Mouse (Mus musculus): ENCODE measurements around the gene Vmn2r8. TPM values are rescaled to one million over a fixed set of nuclear protein-coding genes. Genes with fewer than 3 reads are reported as not detected.
"Not testable (repeated sequence)": the region's sequence is repeated elsewhere in the genome, so short reads cannot be mapped to it uniquely, and the experiment has no call there.

Gene Vmn2r8
- polyA plus RNA-seq, 2 experiments = not detected

DNA sequence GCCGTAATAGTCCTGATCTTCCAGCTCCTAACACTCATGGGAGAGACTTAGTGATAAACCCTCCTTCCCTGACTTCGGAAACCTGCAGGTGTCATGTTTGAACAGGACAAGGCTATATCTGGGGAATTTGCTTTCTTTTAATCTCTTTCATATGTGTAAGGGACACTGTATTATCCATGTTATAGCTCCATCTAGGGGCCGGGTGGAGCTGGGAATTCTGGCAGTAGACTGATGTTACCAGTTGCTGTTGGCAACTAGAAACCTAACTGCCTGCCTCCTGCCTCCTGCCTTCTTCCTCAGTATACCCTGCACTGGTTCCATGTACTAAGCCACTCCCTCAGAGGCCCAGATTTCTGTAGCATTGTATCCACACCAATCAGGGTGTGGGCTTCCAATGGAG, 50.3 kb downstream of the Vmn2r8 start:
- DNase-seq (ENCODE audit: low read depth in 3 of 3, low spot score in 3 of 3) (no peak), ATAC-seq (ENCODE audit: insufficient read depth) (peak; percentile 41; the same call in 1 of the 2 replicates)
- Histone ChIP-seq H3K9ac (replicated peaks) (no peak overlapping the region), H3K27ac (no peak overlapping the region), H3K4me1 (replicated peaks; ENCODE audit: control insufficient read depth in 2 of 2, insufficient read depth in 2 of 2, low read length in 1 of 2) (no peaks in the 10 kb centered on the region), H3K36me3 (replicated peaks; ENCODE audit: control insufficient read depth, insufficient read depth, low read depth) (no peaks in the 10 kb centered on the region), H3K27me3 (ENCODE audit: control insufficient read depth, insufficient read depth, low read length) (no peaks in the 10 kb centered on the region), H3K4me2 (ENCODE audit: low read depth) (no peak overlapping the region), H3K4me3 (ENCODE audit: insufficient read depth in 1 of 2, low read depth in 2 of 2, low read length in 2 of 2) (no peak overlapping the region), H3K9me3 (ENCODE audit: control insufficient read depth, low read length) (no peaks in the 10 kb centered on the region)
- TF ChIP-seq CTCF (IDR thresholded peaks at IDR 0.05; ENCODE audit: low read depth) (peak; percentile 44), EP300 (IDR thresholded peaks at IDR 0.05; ENCODE audit: low read depth) (no peak)
- WGBS (ENCODE audit: insufficient replicate concordance) = 46% methylated on average over 3 of the region's 3 CpGs

DNA sequence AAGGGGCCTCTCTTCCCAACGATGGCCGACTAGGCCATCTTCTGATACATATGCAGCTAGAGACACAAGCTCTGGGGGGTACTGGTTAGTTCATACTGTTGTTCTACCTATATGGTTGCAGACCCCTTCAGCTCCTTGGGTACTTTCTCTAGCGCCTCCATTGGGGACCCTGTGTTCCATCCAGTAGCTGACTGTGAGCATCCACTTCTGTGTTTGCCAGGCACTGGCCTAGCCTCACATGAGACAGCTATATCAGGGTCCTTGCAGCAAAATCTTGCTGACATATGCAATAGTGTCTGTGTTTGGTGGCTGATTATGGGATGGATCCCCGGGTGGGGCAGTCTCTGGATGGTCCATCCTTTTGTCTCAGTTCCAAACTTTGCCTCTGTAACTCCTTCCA, 57.4 kb downstream of the Vmn2r8 start:
- not testable (repeated sequence) for H3K4me3 ChIP-seq (ENCODE audit: insufficient read depth in 1 of 2, low read depth in 2 of 2, low read length in 2 of 2); H3K9ac ChIP-seq (replicated peaks); H3K27me3 ChIP-seq (ENCODE audit: control insufficient read depth, insufficient read depth, low read length); H3K9me3 ChIP-seq (ENCODE audit: control insufficient read depth, low read length); H3K36me3 ChIP-seq (replicated peaks; ENCODE audit: control insufficient read depth, insufficient read depth, low read depth); H3K27ac ChIP-seq; DNase-seq (ENCODE audit: low read depth in 3 of 3, low spot score in 3 of 3)
- Histone ChIP-seq H3K4me1 (replicated peaks; ENCODE audit: control insufficient read depth in 2 of 2, insufficient read depth in 2 of 2, low read length in 1 of 2) (peaks cover 15 to 16% of the 10 kb centered on the region in 2 experiments), H3K4me2 (ENCODE audit: low read depth) (peak overlapping the region; percentile 62)
- 48% methylated on average over 4 of the region's 4 CpGs for WGBS (ENCODE audit: insufficient replicate concordance)
- ATAC-seq (ENCODE audit: insufficient read depth) = peak; percentile 56

DNA sequence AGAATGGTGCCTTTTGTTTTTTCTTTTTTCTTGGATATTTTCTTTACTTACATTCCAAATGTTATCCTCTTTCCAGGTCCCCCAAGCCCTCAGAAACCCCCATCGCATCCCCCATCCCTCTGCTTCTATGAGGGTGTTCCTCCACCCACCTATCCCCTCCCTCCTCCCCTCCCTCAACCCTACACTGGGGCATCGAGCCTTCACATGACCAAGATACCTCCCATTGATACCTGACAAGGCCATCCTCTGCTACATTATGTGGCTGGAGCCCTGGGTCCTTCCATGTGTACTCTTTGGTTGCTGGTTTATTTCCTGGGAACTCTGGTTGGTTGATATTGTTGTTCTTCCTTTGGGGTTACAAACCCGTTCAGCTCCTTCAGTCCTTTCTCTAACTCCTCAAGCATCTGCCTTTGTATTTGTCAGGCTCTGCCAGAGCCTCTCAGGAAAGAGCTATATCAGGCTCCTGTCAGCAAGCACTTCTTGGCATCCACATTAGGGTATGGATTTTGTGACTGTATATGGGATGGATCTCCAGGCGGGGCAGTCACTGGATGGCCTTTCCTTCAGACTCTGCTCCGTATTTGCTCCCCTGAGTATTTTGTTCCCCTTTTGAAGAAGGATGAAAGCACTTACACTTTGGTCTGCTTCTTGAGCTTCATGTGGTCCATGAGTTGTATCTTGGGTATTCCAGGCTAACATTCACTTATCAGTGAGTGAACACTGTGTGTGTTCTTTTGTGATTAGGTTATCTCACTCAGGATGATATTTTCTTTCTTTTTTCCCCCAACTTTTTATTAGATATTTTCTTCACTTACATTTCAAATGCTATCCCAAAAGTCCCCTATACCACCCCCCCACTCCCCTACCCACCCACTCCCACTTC, 58.1 kb downstream of the Vmn2r8 start:
- H3K9me3 ChIP-seq (ENCODE audit: control insufficient read depth, low read length) = no peaks in the 10 kb centered on the region
- H3K36me3 ChIP-seq (replicated peaks; ENCODE audit: control insufficient read depth, insufficient read depth, low read depth) = no peaks in the 10 kb centered on the region
- peak overlapping the region; percentile 52 for H3K27ac ChIP-seq
- no peaks in the 10 kb centered on the region for H3K27me3 ChIP-seq (ENCODE audit: control insufficient read depth, insufficient read depth, low read length)
- peak overlapping the region; percentile 62 for H3K4me2 ChIP-seq (ENCODE audit: low read depth)
- ATAC-seq (ENCODE audit: insufficient read depth) (peak; percentile 96), DNase-seq (ENCODE audit: low read depth in 3 of 3, low spot score in 3 of 3) (peak; percentile 53 to 66 (median 64))
- H3K4me1 ChIP-seq (replicated peaks; ENCODE audit: control insufficient read depth in 2 of 2, insufficient read depth in 2 of 2, low read length in 1 of 2) = peaks cover 15 to 16% of the 10 kb centered on the region in 2 experiments
- no peak for TF ChIP-seq CTCF (IDR thresholded peaks at IDR 0.05; ENCODE audit: low read depth)
- peak; percentile 89 for TF ChIP-seq EP300 (IDR thresholded peaks at IDR 0.05; ENCODE audit: low read depth)
- H3K4me3 ChIP-seq (ENCODE audit: insufficient read depth in 1 of 2, low read depth in 2 of 2, low read length in 2 of 2) = peak overlapping the region; percentile 29 to 31; a peak in 3 of 4 replicates
- H3K9ac ChIP-seq (replicated peaks) = peak overlapping the region; percentile 45
- WGBS (ENCODE audit: insufficient replicate concordance) = 46% methylated on average over 5 of the region's 5 CpGs

DNA sequence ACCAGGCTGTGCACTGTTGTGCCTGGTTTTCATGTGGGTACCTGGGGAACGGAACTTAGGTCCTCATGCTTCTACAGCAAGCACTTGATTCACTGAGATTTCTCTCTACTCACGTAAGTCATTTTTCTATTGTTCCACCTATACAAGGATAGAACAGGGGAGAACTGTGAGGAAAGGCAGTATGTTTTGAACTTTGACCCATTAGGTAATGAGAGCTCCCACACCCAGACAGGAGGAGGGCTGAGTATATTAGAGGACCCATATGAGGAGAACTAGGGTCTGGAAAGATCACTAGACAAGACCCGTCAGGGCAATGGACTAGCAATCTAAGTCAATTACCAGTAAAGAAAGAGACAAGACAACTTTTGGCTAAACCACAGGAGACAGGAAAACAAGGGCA, 64.0 kb downstream of the Vmn2r8 start:
- 57% methylated on average over 3 of the region's 3 CpGs for WGBS (ENCODE audit: insufficient replicate concordance)
- no peak for TF ChIP-seq EP300 (IDR thresholded peaks at IDR 0.05; ENCODE audit: low read depth)
- TF ChIP-seq CTCF (IDR thresholded peaks at IDR 0.05; ENCODE audit: low read depth) = no peak
- Histone ChIP-seq H3K36me3 (replicated peaks; ENCODE audit: control insufficient read depth, insufficient read depth, low read depth) (no peaks in the 10 kb centered on the region), H3K4me1 (replicated peaks; ENCODE audit: control insufficient read depth in 2 of 2, insufficient read depth in 2 of 2, low read length in 1 of 2) (peaks cover 1 to 3% of the 10 kb centered on the region in 2 experiments; a peak in 3 of 4 replicates), H3K4me3 (ENCODE audit: insufficient read depth in 1 of 2, low read depth in 2 of 2, low read length in 2 of 2) (no peak overlapping the region), H3K9me3 (ENCODE audit: control insufficient read depth, low read length) (no peaks in the 10 kb centered on the region), H3K27ac (no peak overlapping the region), H3K4me2 (ENCODE audit: low read depth) (no peak overlapping the region), H3K9ac (replicated peaks) (no peak overlapping the region), H3K27me3 (ENCODE audit: control insufficient read depth, insufficient read depth, low read length) (no peaks in the 10 kb centered on the region; the same call in 1 of the 2 replicates)
- ATAC-seq (ENCODE audit: insufficient read depth) (no peak), DNase-seq (ENCODE audit: low read depth in 3 of 3, low spot score in 3 of 3) (no peak)

DNA sequence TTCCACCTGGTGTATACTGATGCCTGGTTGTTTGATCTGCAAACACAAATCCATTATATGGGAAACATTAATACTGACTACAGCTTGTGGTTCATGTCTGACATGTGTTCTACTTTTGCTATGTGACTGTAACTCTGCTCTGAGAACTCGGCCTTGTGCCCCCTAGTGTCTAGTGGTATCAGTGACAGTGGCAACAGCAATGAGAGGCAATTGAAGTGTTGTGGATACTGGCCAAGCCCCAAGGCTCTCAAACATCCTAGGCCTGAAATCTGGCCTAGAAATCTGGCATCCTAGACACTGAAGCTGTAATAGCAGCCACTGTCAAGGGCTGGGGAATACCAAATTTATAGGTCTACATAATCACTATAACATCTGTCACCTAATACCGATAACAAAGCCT, 64.8 kb downstream of the Vmn2r8 start:
- H3K9ac ChIP-seq (replicated peaks) = no peak overlapping the region
- TF ChIP-seq EP300 (IDR thresholded peaks at IDR 0.05; ENCODE audit: low read depth) (no peak), CTCF (IDR thresholded peaks at IDR 0.05; ENCODE audit: low read depth) (peak; percentile 51)
- DNase-seq (ENCODE audit: low read depth in 3 of 3, low spot score in 3 of 3) (peak in 2 of 3 experiments; percentile 28 to 33), ATAC-seq (ENCODE audit: insufficient read depth) (no peak)
- H3K4me2 ChIP-seq (ENCODE audit: low read depth) = no peak overlapping the region
- WGBS (ENCODE audit: insufficient replicate concordance) = 56% methylated on average over 2 of the region's 2 CpGs
- H3K27ac ChIP-seq = no peak overlapping the region
- H3K4me3 ChIP-seq (ENCODE audit: insufficient read depth in 1 of 2, low read depth in 2 of 2, low read length in 2 of 2) = no peak overlapping the region
- no peaks in the 10 kb centered on the region for H3K36me3 ChIP-seq (replicated peaks; ENCODE audit: control insufficient read depth, insufficient read depth, low read depth)
- H3K27me3 ChIP-seq (ENCODE audit: control insufficient read depth, insufficient read depth, low read length) = no peaks in the 10 kb centered on the region; the same call in 1 of the 2 replicates
- no peaks in the 10 kb centered on the region for H3K9me3 ChIP-seq (ENCODE audit: control insufficient read depth, low read length)
- H3K4me1 ChIP-seq (replicated peaks; ENCODE audit: control insufficient read depth in 2 of 2, insufficient read depth in 2 of 2, low read length in 1 of 2) = no peaks in the 10 kb centered on the region
